Mouse (Mus musculus): ENCODE data around the gene Clec9a.

DNA sequence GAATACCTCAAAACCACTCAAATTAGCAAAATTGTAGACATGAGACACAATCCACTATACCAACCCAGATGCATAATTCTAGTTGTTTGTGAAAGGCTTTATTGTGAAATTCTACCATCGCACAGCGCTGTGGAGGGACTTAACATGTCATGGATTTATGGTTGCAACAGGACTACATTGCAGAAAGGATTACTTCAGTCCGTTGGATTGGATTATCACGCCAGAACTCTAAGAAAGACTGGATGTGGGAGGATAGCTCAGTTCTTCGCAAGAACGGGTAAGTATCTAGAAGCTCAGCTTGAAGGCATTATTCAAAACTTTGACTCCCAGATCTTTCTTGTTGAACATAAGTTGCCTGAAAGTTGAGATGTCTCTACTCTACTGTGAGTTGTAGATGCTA, 5.3 kb upstream of the Clec9a start:
- TF ChIP-seq CTCF (IDR thresholded peaks at IDR 0.05; ENCODE audit: low read depth) (no peak), EP300 (IDR thresholded peaks at IDR 0.05; ENCODE audit: low read depth) (no peak)

All from liver, postnatal 0 days (tissue).